Mouse (Mus musculus) thymus, adult 2 months (tissue): ENCODE measurements around the gene Wdr90.

Experiments used
- CTCF ChIP-seq: fragments of 200-500 bp; IDR thresholded peaks from 2 replicates; pipeline ENCODE4 v1.5.1; 2012; ENCODE audit warnings: mild to moderate bottlenecking, control low read depth, low read length, moderate library complexity, borderline replicate concordance; ENCODE audit not compliant: control insufficient read depth, poor library complexity, insufficient read depth; ENCODE audit errors: extremely low read depth
- POLR2A ChIP-seq: fragments of 200-500 bp; IDR thresholded peaks from 2 replicates; pipeline ENCODE4 v1.6.1; 2012; ENCODE audit warnings: mild to moderate bottlenecking, low read length, control low read depth, moderate library complexity; ENCODE audit not compliant: control insufficient read depth, poor library complexity, insufficient read depth; ENCODE audit errors: extremely low read depth

GRCm38 (mm10) chr17:25872676-25873075 is 11.4 kb upstream of the Wdr90 start:
- no peak for TF ChIP-seq POLR2A
- TF ChIP-seq CTCF, result no peak
